Mouse (Mus musculus) limb, embryonic 12.5 days (tissue): ENCODE measurements around the gene Tshz3. TPM values are rescaled to one million over a fixed set of nuclear protein-coding genes. Genes with fewer than 3 reads are reported as not detected.
A peak's percentile ranks its signal among the peaks of the same experiment; 100 is the strongest.

Experiments used
- ATAC-seq: fragments of 200-750 bp; cut with Nextera tagmentation; 2 replicates; pipeline ENCODE4 v1.8.0; 2017; ENCODE audit warnings: low read depth, moderate TSS enrichment; ENCODE audit not compliant: insufficient number of reproducible peaks, insufficient read depth, low FRiP score, low TSS enrichment
- H3K27ac ChIP-seq: fragments of 300-500 bp; sonication (generic); 2 replicates; pipeline ENCODE4 v1.5.1; 2016; ENCODE audit warnings: mild to moderate bottlenecking, moderate library complexity
- H3K27me3 ChIP-seq: fragments of 300-500 bp; sonication (generic); 2 replicates; pipeline ENCODE4 v1.6.1; 2016; ENCODE audit warnings: mild to moderate bottlenecking, moderate library complexity
- H3K36me3 ChIP-seq: fragments of 300-500 bp; sonication (generic); 2 replicates; pipeline ENCODE4 v1.6.1; 2016; ENCODE audit warnings: mild to moderate bottlenecking, moderate library complexity
- H3K4me1 ChIP-seq: fragments of 300-500 bp; sonication (generic); replicated peaks from 2 replicates; pipeline ENCODE4 v1.6.1; 2016
- H3K4me2 ChIP-seq: fragments of 300-500 bp; sonication (generic); 2 replicates; pipeline ENCODE4 v1.6.1; 2016; ENCODE audit warnings: mild to moderate bottlenecking, moderate library complexity
- H3K4me3 ChIP-seq: fragments of 300-500 bp; sonication (generic); replicated peaks from 2 replicates; pipeline ENCODE4 v1.5.1; 2016; ENCODE audit warnings: mild to moderate bottlenecking
- H3K9ac ChIP-seq: fragments of 300-500 bp; sonication (generic); replicated peaks from 2 replicates; pipeline ENCODE4 v1.6.1; 2016; ENCODE audit warnings: mild to moderate bottlenecking, moderate library complexity
- H3K9me3 ChIP-seq: fragments of 300-500 bp; sonication (generic); 2 replicates; pipeline ENCODE4 v1.6.1; 2016; ENCODE audit warnings: mild to moderate bottlenecking, moderate library complexity
- WGBS: fragments of 180-500 bp; shearing (Covaris S2); methylation state at CpG from one replicate; pipeline ENCODE4 v1.1.7; 2016; 5-methylcytosine and 5-hydroxymethylcytosine counted together
- polyA plus RNA-seq: library from polyadenylated mRNA; unstranded; fragments of >200 nt; fragmentation: Nextera tagmentation; extraction: Ambion mirVana; gene quantifications from 2 replicates; pipeline ENCODE4 v1.2.1, GENCODE M21; 2016

Gene Tshz3
- polyA plus RNA-seq, result 10.4 and 10.8 TPM in 2 replicates

DNA sequence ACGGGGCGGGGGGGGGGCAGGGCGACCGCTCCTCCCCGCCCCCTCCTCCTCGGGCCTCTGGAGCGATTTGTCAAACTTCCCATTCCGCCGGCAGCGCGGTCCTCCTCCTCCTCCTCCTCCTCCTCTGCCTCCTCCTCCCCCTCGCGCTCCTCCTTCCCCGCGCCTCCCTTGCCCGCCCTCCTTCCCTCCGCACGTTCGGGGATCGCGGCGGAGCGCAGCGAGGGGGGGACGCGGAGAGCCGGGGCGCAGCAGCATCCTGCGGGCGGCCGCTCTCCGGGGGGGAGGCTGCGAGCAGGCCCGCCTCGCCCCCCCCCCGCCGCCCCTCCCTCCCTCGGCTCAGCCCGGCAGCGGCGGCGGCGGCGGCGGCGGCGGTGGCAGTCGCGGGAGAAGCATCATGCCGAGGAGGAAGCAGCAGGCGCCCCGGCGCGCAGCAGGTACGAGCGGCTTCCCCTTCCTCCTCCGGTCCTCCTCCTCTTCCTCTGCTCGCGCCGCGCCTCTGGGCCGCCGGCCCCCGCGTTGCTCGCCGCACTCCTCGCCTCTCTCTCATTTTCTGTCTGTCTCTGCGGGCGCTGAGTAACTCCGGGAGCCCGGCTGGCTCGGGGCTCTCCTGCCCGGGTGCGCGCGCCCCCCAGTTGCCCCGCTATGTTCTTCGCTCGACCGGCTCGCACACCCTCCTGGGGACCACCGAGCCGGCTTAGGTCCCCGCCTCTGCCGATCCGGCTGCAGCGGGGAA lies at the start of gene Tshz3:
TSS of gene Tshz3 (plus strand) at position 263 of the 733 bp plus-strand sequence.
- Histone ChIP-seq H3K36me3 (no peaks in the 10 kb centered on the region), H3K27ac (peak within 1 kb of the TSS; percentile 89), H3K4me1 (peaks cover 26% of the 10 kb centered on the region), H3K4me2 (peak within 1 kb of the TSS; percentile 99), H3K27me3 (peaks cover 30% of the 10 kb centered on the region), H3K9ac (peak within 1 kb of the TSS; percentile 83), H3K9me3 (no peaks in the 10 kb centered on the region), H3K4me3 (peak within 1 kb of the TSS; percentile 84)
- no peak for ATAC-seq
- WGBS, result 1% methylated on average over 44 of the region's 88 CpGs

DNA sequence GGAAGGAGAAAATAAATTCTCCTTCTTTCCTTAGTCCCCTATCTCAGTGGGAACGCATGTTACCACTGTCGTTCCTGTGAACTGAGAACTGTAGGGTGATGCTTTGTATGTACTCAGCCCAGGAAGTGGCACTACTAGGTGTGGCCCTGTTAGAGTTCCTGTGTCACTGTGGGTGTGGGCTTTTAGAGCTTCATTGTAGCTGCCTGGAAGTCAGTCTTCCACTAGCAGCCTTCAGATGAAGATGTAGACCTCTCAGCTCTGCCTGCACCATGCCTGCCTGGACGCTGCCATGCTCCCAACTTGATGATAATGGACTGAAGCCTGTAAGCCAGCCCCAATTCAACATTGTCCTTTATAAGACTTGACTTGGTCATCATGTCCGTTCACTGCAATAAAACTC lies 42.0 kb upstream of the Tshz3 start:
- no peak overlapping the region for H3K27ac ChIP-seq
- H3K4me1 ChIP-seq, result peaks cover 8% of the 10 kb centered on the region; the same call in 1 of the 2 replicates
- H3K4me2 ChIP-seq, result no peak overlapping the region
- no peak overlapping the region for H3K9ac ChIP-seq
- H3K4me3 ChIP-seq, result no peak overlapping the region
- no peaks in the 10 kb centered on the region for H3K9me3 ChIP-seq
- 88% methylated on average over 4 of the region's 4 CpGs for WGBS
- ATAC-seq, result no peak
- H3K36me3 ChIP-seq, result no peaks in the 10 kb centered on the region
- H3K27me3 ChIP-seq, result no peaks in the 10 kb centered on the region

- no peaks in the 10 kb centered on the region for H3K36me3 ChIP-seq
- peaks cover 8% of the 10 kb centered on the region; the same call in 1 of the 2 replicates for H3K4me1 ChIP-seq
- no peak for ATAC-seq
- no peak overlapping the region for H3K27ac ChIP-seq
- no peak overlapping the region for H3K4me3 ChIP-seq
- H3K9me3 ChIP-seq, result no peaks in the 10 kb centered on the region
- no peak overlapping the region for H3K4me2 ChIP-seq
- H3K27me3 ChIP-seq, result no peaks in the 10 kb centered on the region
- H3K9ac ChIP-seq, result no peak overlapping the region
Observed at GRCm38 (mm10) chr7:36656401-36656800, 41.5 kb upstream of the Tshz3 start.

GRCm38 (mm10) chr7:36658331-36658730 lies 39.6 kb upstream of the Tshz3 start:
- H3K9ac ChIP-seq, result no peak overlapping the region
- H3K36me3 ChIP-seq, result no peaks in the 10 kb centered on the region
- no peak for ATAC-seq
- no peaks in the 10 kb centered on the region for H3K27me3 ChIP-seq
- 66% methylated on average over 5 of the region's 5 CpGs for WGBS
- no peak overlapping the region for H3K4me2 ChIP-seq
- no peaks in the 10 kb centered on the region for H3K9me3 ChIP-seq
- H3K4me1 ChIP-seq, result peaks cover 7% of the 10 kb centered on the region; the same call in 1 of the 2 replicates
- no peak overlapping the region for H3K4me3 ChIP-seq
- no peak overlapping the region for H3K27ac ChIP-seq

- Histone ChIP-seq H3K4me1 (no peaks in the 10 kb centered on the region), H3K27ac (no peak overlapping the region), H3K27me3 (no peaks in the 10 kb centered on the region), H3K4me3 (no peak overlapping the region), H3K36me3 (no peaks in the 10 kb centered on the region), H3K9ac (no peak overlapping the region), H3K4me2 (no peak overlapping the region), H3K9me3 (no peaks in the 10 kb centered on the region)
- ATAC-seq, result no peak
- 87% methylated on average over 7 of the region's 7 CpGs for WGBS
Observed at GRCm38 (mm10) chr7:36659265-36659664, 38.7 kb upstream of the Tshz3 start.

DNA sequence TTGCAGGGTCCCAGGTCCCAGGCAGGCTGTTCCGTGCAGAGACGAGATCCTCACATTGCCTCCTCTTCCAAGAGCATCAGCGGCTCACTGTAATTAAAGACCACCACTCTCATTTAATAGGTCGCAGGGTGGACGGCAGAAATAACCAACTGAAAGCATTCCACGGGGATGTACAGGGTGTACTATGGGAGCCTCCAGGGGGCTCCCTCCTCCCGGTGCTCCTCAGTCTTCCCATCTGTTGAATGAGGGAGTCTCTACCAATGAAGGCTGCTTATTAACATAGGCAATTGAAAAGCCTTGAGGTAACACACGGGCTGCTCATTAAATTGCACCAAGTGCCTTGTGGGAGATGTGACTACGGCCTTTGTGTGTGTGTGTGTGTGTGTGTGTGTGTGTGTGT lies 37.3 kb upstream of the Tshz3 start:
- Histone ChIP-seq H3K9me3 (no peaks in the 10 kb centered on the region), H3K27me3 (no peaks in the 10 kb centered on the region), H3K36me3 (no peaks in the 10 kb centered on the region), H3K27ac (no peak overlapping the region), H3K4me1 (no peaks in the 10 kb centered on the region), H3K9ac (no peak overlapping the region), H3K4me3 (no peak overlapping the region), H3K4me2 (no peak overlapping the region)
- 67% methylated on average over 9 of the region's 9 CpGs for WGBS
- ATAC-seq, result no peak

DNA sequence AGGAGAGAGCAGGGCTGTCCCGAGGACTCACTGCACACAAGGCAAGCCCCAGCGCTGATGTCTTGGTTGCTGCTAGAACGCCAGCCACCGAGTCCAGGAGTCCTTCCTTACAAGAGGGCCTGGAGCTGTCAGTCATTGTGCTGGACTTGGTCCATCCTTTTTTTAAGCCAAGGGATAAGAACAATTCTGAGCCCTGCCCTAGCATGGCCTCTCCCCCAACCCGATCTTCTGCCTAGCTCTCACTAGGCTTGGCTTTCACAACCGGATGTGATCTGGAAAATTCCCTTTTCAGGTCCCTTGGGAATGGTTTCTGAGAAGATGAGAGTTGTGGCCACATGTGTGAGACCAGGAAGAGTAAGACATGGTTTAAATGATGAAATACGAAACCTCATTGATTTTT lies 34.5 kb upstream of the Tshz3 start:
- Histone ChIP-seq H3K27me3 (no peaks in the 10 kb centered on the region), H3K4me3 (no peak overlapping the region), H3K4me2 (no peak overlapping the region), H3K36me3 (no peaks in the 10 kb centered on the region), H3K9ac (no peak overlapping the region), H3K9me3 (no peaks in the 10 kb centered on the region), H3K4me1 (no peaks in the 10 kb centered on the region), H3K27ac (no peak overlapping the region)
- no peak for ATAC-seq
- 88% methylated on average over 7 of the region's 7 CpGs for WGBS

- H3K4me2 ChIP-seq, result no peak overlapping the region
- no peak for ATAC-seq
- no peak overlapping the region for H3K9ac ChIP-seq
- H3K4me1 ChIP-seq, result no peaks in the 10 kb centered on the region
- no peaks in the 10 kb centered on the region for H3K9me3 ChIP-seq
- no peak overlapping the region for H3K27ac ChIP-seq
- H3K4me3 ChIP-seq, result no peak overlapping the region
- H3K36me3 ChIP-seq, result no peaks in the 10 kb centered on the region
- 16% methylated on average over 5 of the region's 5 CpGs for WGBS
- H3K27me3 ChIP-seq, result no peaks in the 10 kb centered on the region
Observed at GRCm38 (mm10) chr7:36667767-36668166, 30.2 kb upstream of the Tshz3 start.

DNA sequence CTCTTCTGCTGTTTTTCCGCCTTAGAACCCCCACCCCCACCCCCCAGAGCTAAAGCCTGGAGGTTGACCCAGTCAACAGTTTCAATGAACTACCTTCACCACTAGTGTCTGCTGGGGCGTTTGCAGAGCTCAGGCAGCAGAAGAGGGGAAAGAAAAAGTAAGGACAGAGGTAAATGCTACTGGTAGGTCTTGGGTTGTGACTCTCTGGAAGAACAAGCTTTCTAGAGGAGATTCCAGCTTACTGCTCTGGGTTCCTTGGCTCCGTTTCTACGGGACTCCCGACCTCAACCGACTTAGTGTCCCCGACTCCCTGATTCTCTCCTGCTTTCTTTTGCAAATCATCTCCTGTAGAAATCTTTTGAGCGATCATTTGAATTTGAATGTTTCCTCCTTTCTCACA lies 19.9 kb upstream of the Tshz3 start:
- Histone ChIP-seq H3K4me2 (no peak overlapping the region), H3K27ac (no peak overlapping the region), H3K27me3 (peaks cover 34% of the 10 kb centered on the region), H3K36me3 (no peaks in the 10 kb centered on the region), H3K9me3 (no peaks in the 10 kb centered on the region), H3K9ac (no peak overlapping the region), H3K4me1 (peaks cover 21% of the 10 kb centered on the region), H3K4me3 (no peak overlapping the region)
- WGBS, result 22% methylated on average over 8 of the region's 8 CpGs
- no peak for ATAC-seq

GRCm38 (mm10) chr7:36678510-36678909 lies 19.4 kb upstream of the Tshz3 start:
- no peak for ATAC-seq
- Histone ChIP-seq H3K4me3 (no peak overlapping the region), H3K36me3 (no peaks in the 10 kb centered on the region), H3K27me3 (peaks cover 34% of the 10 kb centered on the region), H3K27ac (no peak overlapping the region), H3K4me2 (no peak overlapping the region; the same call in 1 of the 2 replicates), H3K4me1 (peaks cover 22% of the 10 kb centered on the region), H3K9me3 (no peaks in the 10 kb centered on the region), H3K9ac (no peak overlapping the region)
- 12% methylated on average over 10 of the region's 10 CpGs for WGBS

DNA sequence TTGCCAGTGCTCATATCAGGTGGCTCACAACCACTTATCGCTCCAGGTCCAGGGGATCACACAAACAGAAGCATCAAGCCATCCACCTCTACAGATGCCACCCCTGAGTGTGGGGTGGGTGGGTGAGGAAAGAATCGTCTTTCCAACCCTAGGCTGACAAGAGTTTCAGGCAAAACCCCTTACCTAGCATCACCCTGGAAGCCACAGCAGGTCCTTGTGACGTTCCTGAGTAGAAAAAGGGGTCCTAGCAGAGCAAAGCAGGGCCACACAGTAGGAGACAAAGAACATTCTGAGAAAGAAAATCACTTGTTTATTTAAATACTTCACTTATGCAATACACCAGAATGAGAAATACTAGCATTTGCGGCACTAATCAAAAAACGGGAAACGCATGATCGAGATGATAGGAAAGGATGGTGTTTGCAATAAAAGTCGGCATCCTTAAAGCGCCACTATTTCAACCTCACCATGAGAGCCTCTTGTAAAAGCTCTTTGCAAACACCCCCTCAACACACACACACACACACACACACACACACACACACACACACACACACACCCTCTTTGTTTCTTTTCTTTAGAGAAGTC lies 18.8 kb upstream of the Tshz3 start:
- peak overlapping the region; percentile 28; the same call in 1 of the 2 replicates for H3K4me3 ChIP-seq
- no peaks in the 10 kb centered on the region for H3K9me3 ChIP-seq
- no peak for ATAC-seq
- no peaks in the 10 kb centered on the region for H3K36me3 ChIP-seq
- WGBS, result 5% methylated on average over 9 of the region's 9 CpGs
- no peak overlapping the region for H3K9ac ChIP-seq
- peaks cover 27% of the 10 kb centered on the region for H3K4me1 ChIP-seq
- peaks cover 34% of the 10 kb centered on the region for H3K27me3 ChIP-seq
- peak overlapping the region; percentile 60 for H3K4me2 ChIP-seq
- no peak overlapping the region for H3K27ac ChIP-seq
